Mouse (Mus musculus): ENCODE measurements around the gene Slc7a11.

Slc7a11 gene

GRCm38 (mm10) chr3:50405915-50406314 lies 37.5 kb downstream of the Slc7a11 start:
- DNase-seq (ENCODE audit: extremely low spot score, low read depth, low spot score) = no peak

GRCm38 (mm10) chr3:50388786-50389185 lies 54.6 kb downstream of the Slc7a11 start:
- DNase-seq (ENCODE audit: extremely low spot score, low read depth, low spot score) = no peak

- no peak for DNase-seq (ENCODE audit: extremely low spot score, low read depth, low spot score)
Measured at GRCm38 (mm10) chr3:50388288-50388687, 55.1 kb downstream of the Slc7a11 start.

- DNase-seq (ENCODE audit: extremely low spot score, low read depth, low spot score) = no peak
Measured at GRCm38 (mm10) chr3:50387280-50387679, 56.1 kb downstream of the Slc7a11 start.

GRCm38 (mm10) chr3:50386561-50387221 lies 56.7 kb downstream of the Slc7a11 start:
- peak; percentile 81 for DNase-seq (ENCODE audit: extremely low spot score, low read depth, low spot score)

- no peak for DNase-seq (ENCODE audit: extremely low spot score, low read depth, low spot score)
Measured at GRCm38 (mm10) chr3:50386066-50386465, 57.3 kb downstream of the Slc7a11 start.

GRCm38 (mm10) chr3:50382729-50383128 lies 60.7 kb downstream of the Slc7a11 start:
- no peak for DNase-seq (ENCODE audit: extremely low spot score, low read depth, low spot score)

GRCm38 (mm10) chr3:50381861-50382693 lies 61.3 kb downstream of the Slc7a11 start:
- DNase-seq (ENCODE audit: extremely low spot score, low read depth, low spot score) = peak; percentile 35

- peak; percentile 90 for DNase-seq (ENCODE audit: extremely low spot score, low read depth, low spot score)
Measured at GRCm38 (mm10) chr3:50381160-50381860, 62.1 kb downstream of the Slc7a11 start.

- DNase-seq (ENCODE audit: extremely low spot score, low read depth, low spot score) = no peak
Measured at GRCm38 (mm10) chr3:50379942-50380341, 63.5 kb downstream of the Slc7a11 start.

GRCm38 (mm10) chr3:50375477-50375876 lies 67.9 kb downstream of the Slc7a11 start:
- DNase-seq (ENCODE audit: extremely low spot score, low read depth, low spot score) = no peak

GRCm38 (mm10) chr3:50369791-50370190 lies 73.6 kb downstream of the Slc7a11 start:
- DNase-seq (ENCODE audit: extremely low spot score, low read depth, low spot score) = no peak

GRCm38 (mm10) chr3:50367175-50367574 lies 76.2 kb downstream of the Slc7a11 start:
- no peak for DNase-seq (ENCODE audit: extremely low spot score, low read depth, low spot score)

- DNase-seq (ENCODE audit: extremely low spot score, low read depth, low spot score) = no peak
Measured at GRCm38 (mm10) chr3:50363659-50364058, 79.8 kb downstream of the Slc7a11 start.

- no peak for DNase-seq (ENCODE audit: extremely low spot score, low read depth, low spot score)
Measured at GRCm38 (mm10) chr3:50347081-50347480, 96.3 kb downstream of the Slc7a11 start.

GRCm38 (mm10) chr3:50344411-50344810 lies 99.0 kb downstream of the Slc7a11 start:
- DNase-seq (ENCODE audit: extremely low spot score, low read depth, low spot score) = no peak

- DNase-seq (ENCODE audit: extremely low spot score, low read depth, low spot score) = no peak
Measured at GRCm38 (mm10) chr3:50324524-50324923, 118.9 kb downstream of the Slc7a11 start.

GRCm38 (mm10) chr3:50323881-50324280 lies 119.5 kb downstream of the Slc7a11 start:
- DNase-seq (ENCODE audit: extremely low spot score, low read depth, low spot score) = no peak

- no peak for DNase-seq (ENCODE audit: extremely low spot score, low read depth, low spot score)
Measured at GRCm38 (mm10) chr3:50320862-50321261, 122.6 kb downstream of the Slc7a11 start.

- DNase-seq (ENCODE audit: extremely low spot score, low read depth, low spot score) = no peak
Measured at GRCm38 (mm10) chr3:50318074-50318473, 125.3 kb downstream of the Slc7a11 start.

GRCm38 (mm10) chr3:50313816-50314215 lies 129.6 kb downstream of the Slc7a11 start:
- DNase-seq (ENCODE audit: extremely low spot score, low read depth, low spot score) = no peak
